Mouse (Mus musculus) bone marrow macrophage, adult 2 months (primary cell): ENCODE measurements around the gene Vezf1.

ENCODE experiments used
- CTCF ChIP-seq: IDR thresholded peaks from 2 replicates; pipeline ENCODE4 v1.5.1; 2012; ENCODE audit warnings: low read depth, mild to moderate bottlenecking, low read length, moderate library complexity
- POLR2A ChIP-seq: IDR thresholded peaks from 2 replicates; pipeline ENCODE4 v1.6.1; 2012; ENCODE audit warnings: mild to moderate bottlenecking, low read depth, low read length, borderline replicate concordance

DNA sequence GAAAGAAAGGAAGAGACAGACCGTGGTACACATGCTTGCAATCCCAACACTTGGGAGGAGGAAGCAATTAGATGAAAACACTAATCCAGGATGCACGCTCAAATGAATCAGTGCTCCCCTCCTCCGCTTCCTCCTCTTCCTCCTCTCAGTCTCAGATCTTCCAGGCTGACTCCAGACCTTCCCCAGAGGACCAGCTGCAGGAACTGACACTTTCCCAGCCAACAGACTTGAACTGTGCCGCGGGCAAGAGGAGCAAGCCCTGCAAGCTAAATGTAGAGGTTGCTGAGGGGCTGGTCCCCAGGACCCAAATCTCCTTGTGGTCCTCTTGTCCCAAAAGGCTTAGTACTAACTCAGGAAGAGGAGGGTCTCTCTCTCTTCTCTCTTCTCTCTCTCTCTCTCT, 21.1 kb downstream of the Vezf1 start:
- no peak for TF ChIP-seq POLR2A
- TF ChIP-seq CTCF = no peak
